In the genomic region with DNA sequence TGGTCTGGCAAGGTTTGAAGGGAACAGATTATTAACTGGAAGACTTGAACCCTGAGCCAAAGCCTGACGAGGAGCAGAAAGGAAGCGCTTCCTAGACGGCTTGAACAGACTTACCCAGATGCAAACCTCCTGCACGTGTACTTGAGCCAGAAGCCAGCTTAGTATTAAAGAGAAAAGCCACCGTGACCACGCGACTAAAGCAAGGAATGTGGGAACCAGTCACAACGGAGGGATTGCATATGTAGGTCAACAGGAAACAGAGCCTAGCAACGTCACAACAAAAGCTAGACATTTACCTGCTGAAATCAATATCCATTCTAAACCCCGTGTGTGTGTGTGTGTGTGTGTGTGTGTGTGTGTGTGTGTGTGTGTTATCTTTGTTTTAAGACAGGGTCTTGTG, we compare ENCODE assay signal across 18 mouse cellular contexts. TPM values are rescaled to one million over a fixed set of nuclear protein-coding genes. Genes with fewer than 3 reads are reported as not detected.
DNase-seq lines count a peak whose midpoint lies in the region; ATAC-seq and TF ChIP-seq lines count a peak whose summit lies in the region.
"Had no signal": no experiment of that assay in that cellular context is flagged by ENCODE, and none has a peak within 500 bp of the region (broad histone marks: within the 10 kb centered on the region; RNA-seq: fewer than 3 reads in every experiment).

No protein-coding gene starts in this region.

- WGBS in hindbrain, postnatal 0 days: 25% methylated on average over 10 of the region's 10 CpGs
- 36% methylated on average over 10 of the region's 10 CpGs for WGBS in hindbrain, embryonic 16.5 days
- 13% methylated on average over 10 of the region's 10 CpGs for WGBS in midbrain, embryonic 14.5 days
- WGBS in midbrain, embryonic 13.5 days: 29% methylated on average over 10 of the region's 10 CpGs
- WGBS in embryonic facial prominence, embryonic 11.5 days: 47% methylated on average over 10 of the region's 10 CpGs

- H3K36me3 ChIP-seq in hindbrain, postnatal 0 days (ENCODE audit: insufficient read depth, low read length): no peaks in the 10 kb centered on the region
- H3K36me3 ChIP-seq in hindbrain, embryonic 16.5 days (ENCODE audit: control insufficient read depth, insufficient read depth, low read length): no peaks in the 10 kb centered on the region
- H3K36me3 ChIP-seq in midbrain, embryonic 14.5 days (ENCODE audit: control insufficient read depth, insufficient read depth, low read length): no peaks in the 10 kb centered on the region
- no peaks in the 10 kb centered on the region for H3K36me3 ChIP-seq in midbrain, embryonic 13.5 days
- no peaks in the 10 kb centered on the region for H3K36me3 ChIP-seq in embryonic facial prominence, embryonic 11.5 days (replicated peaks; ENCODE audit: control insufficient read depth, insufficient read depth, low read depth, low read length)
- H3K36me3 ChIP-seq: forebrain, embryonic 15.5 days; heart, embryonic 12.5 days; hindbrain, embryonic 10.5 days had no signal

- DNase-seq in hindbrain, postnatal 0 days (ENCODE audit: low spot score): peak; percentile 23
- DNase-seq in midbrain, embryonic 14.5 days: peak; percentile 27
- peak; percentile 39 for DNase-seq in embryonic facial prominence, embryonic 11.5 days (ENCODE audit: low spot score)
- peak; percentile 29 for DNase-seq in mesoderm, embryonic 11.5 days (ENCODE audit: low read depth, low spot score)
- DNase-seq in gastrocnemius, postnatal 4 days (ENCODE audit: low spot score in 2 of 2): no peak
- DNase-seq: adrenal gland, adult 2 months; adrenal gland, postnatal 25 days; cerebellum, adult 18-20 months; cerebellum, adult 9-11 months; cerebellum, postnatal 36 days; gastrocnemius, postnatal 10 days; heart, adult 2 months had no signal

- no peak overlapping the region for H3K4me2 ChIP-seq in hindbrain, postnatal 0 days (ENCODE audit: low read depth, low read length)
- H3K4me2 ChIP-seq in hindbrain, embryonic 16.5 days (ENCODE audit: low read length): no peak overlapping the region
- H3K4me2 ChIP-seq in midbrain, embryonic 14.5 days (ENCODE audit: low read length): no peak overlapping the region
- no peak overlapping the region for H3K4me2 ChIP-seq in midbrain, embryonic 13.5 days (replicated peaks)
- H3K4me2 ChIP-seq in embryonic facial prominence, embryonic 11.5 days (ENCODE audit: low read depth, low read length): no peak overlapping the region
- H3K4me2 ChIP-seq: forebrain, embryonic 15.5 days; heart, embryonic 12.5 days; hindbrain, embryonic 14.5 days had no signal

- no peak for TF ChIP-seq CTCF in hindbrain, postnatal 0 days (IDR thresholded peaks at IDR 0.05; ENCODE audit: low read depth)

- ATAC-seq in hindbrain, postnatal 0 days: no peak
- no peak for ATAC-seq in hindbrain, embryonic 16.5 days
- ATAC-seq in midbrain, embryonic 14.5 days (ENCODE audit: low FRiP score, low TSS enrichment): no peak
- ATAC-seq in midbrain, embryonic 13.5 days: no peak
- ATAC-seq in embryonic facial prominence, embryonic 11.5 days (replicated peaks; ENCODE audit: insufficient number of reproducible peaks, low FRiP score, low TSS enrichment, low read depth): no peak
- ATAC-seq: forebrain, embryonic 15.5 days had no signal

- no peak overlapping the region for H3K27ac ChIP-seq in hindbrain, postnatal 0 days
- H3K27ac ChIP-seq in hindbrain, embryonic 16.5 days (ENCODE audit: low read depth, low read length): no peak overlapping the region
- H3K27ac ChIP-seq in midbrain, embryonic 14.5 days (replicated peaks; ENCODE audit: low read depth, low read length): no peak overlapping the region
- H3K27ac ChIP-seq in midbrain, embryonic 13.5 days: no peak overlapping the region
- H3K27ac ChIP-seq in embryonic facial prominence, embryonic 11.5 days (replicated peaks; ENCODE audit: low read depth, low read length): no peak overlapping the region
- H3K27ac ChIP-seq: forebrain, embryonic 15.5 days; heart, adult 2 months; hindbrain, embryonic 10.5 days; hindbrain, embryonic 14.5 days had no signal

- H3K4me3 ChIP-seq in hindbrain, postnatal 0 days (ENCODE audit: low read length): no peak overlapping the region
- no peak overlapping the region for H3K4me3 ChIP-seq in hindbrain, embryonic 16.5 days (ENCODE audit: low read length)
- no peak overlapping the region for H3K4me3 ChIP-seq in midbrain, embryonic 14.5 days (replicated peaks; ENCODE audit: low read depth, low read length)
- H3K4me3 ChIP-seq in midbrain, embryonic 13.5 days (replicated peaks): no peak overlapping the region
- H3K4me3 ChIP-seq in embryonic facial prominence, embryonic 11.5 days (ENCODE audit: low read depth, low read length): no peak overlapping the region
- H3K4me3 ChIP-seq: forebrain, embryonic 15.5 days; heart, adult 2 months; heart, embryonic 12.5 days; hindbrain, embryonic 10.5 days had no signal

- H3K9me3 ChIP-seq in hindbrain, postnatal 0 days (ENCODE audit: low read length): no peaks in the 10 kb centered on the region
- H3K9me3 ChIP-seq in hindbrain, embryonic 16.5 days (ENCODE audit: control insufficient read depth, low read length): no peaks in the 10 kb centered on the region
- H3K9me3 ChIP-seq in midbrain, embryonic 14.5 days (ENCODE audit: control insufficient read depth, low read length): no peaks in the 10 kb centered on the region
- H3K9me3 ChIP-seq in midbrain, embryonic 13.5 days: no peaks in the 10 kb centered on the region
- H3K9me3 ChIP-seq in embryonic facial prominence, embryonic 11.5 days (replicated peaks; ENCODE audit: control insufficient read depth, low read length): no peaks in the 10 kb centered on the region
- H3K9me3 ChIP-seq: forebrain, embryonic 15.5 days; heart, embryonic 12.5 days; hindbrain, embryonic 10.5 days had no signal

- no peak overlapping the region for H3K9ac ChIP-seq in hindbrain, postnatal 0 days (replicated peaks; ENCODE audit: low read length)
- no peak overlapping the region for H3K9ac ChIP-seq in hindbrain, embryonic 16.5 days (ENCODE audit: low read depth, low read length)
- no peak overlapping the region for H3K9ac ChIP-seq in midbrain, embryonic 14.5 days (replicated peaks; ENCODE audit: low read length)
- H3K9ac ChIP-seq in midbrain, embryonic 13.5 days (replicated peaks): no peak overlapping the region
- no peak overlapping the region for H3K9ac ChIP-seq in embryonic facial prominence, embryonic 11.5 days (replicated peaks; ENCODE audit: low read length)
- H3K9ac ChIP-seq: forebrain, embryonic 15.5 days; heart, embryonic 12.5 days; hindbrain, embryonic 14.5 days had no signal

- H3K4me1 ChIP-seq in hindbrain, postnatal 0 days (ENCODE audit: insufficient read depth, low read length): no peaks in the 10 kb centered on the region
- H3K4me1 ChIP-seq in hindbrain, embryonic 16.5 days (ENCODE audit: control insufficient read depth, insufficient read depth, low read depth, low read length): no peaks in the 10 kb centered on the region
- no peaks in the 10 kb centered on the region for H3K4me1 ChIP-seq in midbrain, embryonic 14.5 days (ENCODE audit: control insufficient read depth, insufficient read depth, low read length)
- H3K4me1 ChIP-seq in midbrain, embryonic 13.5 days (replicated peaks): 0 out of 2 replicates have a peak, but pooled peaks cover 3% of the 10 kb centered on the region
- no peaks in the 10 kb centered on the region for H3K4me1 ChIP-seq in embryonic facial prominence, embryonic 11.5 days (ENCODE audit: control insufficient read depth, insufficient read depth, low read length)
- H3K4me1 ChIP-seq: forebrain, embryonic 15.5 days had no signal

- no peaks in the 10 kb centered on the region for H3K27me3 ChIP-seq in hindbrain, postnatal 0 days (ENCODE audit: insufficient read depth, low read length)
- H3K27me3 ChIP-seq in hindbrain, embryonic 16.5 days (replicated peaks; ENCODE audit: control insufficient read depth, insufficient read depth, low read length): no peaks in the 10 kb centered on the region
- H3K27me3 ChIP-seq in midbrain, embryonic 14.5 days (ENCODE audit: control insufficient read depth, insufficient read depth, low read length): no peaks in the 10 kb centered on the region
- H3K27me3 ChIP-seq in midbrain, embryonic 13.5 days: 0 out of 2 replicates have a peak, but pooled peaks cover 3% of the 10 kb centered on the region
- no peaks in the 10 kb centered on the region for H3K27me3 ChIP-seq in embryonic facial prominence, embryonic 11.5 days (ENCODE audit: control insufficient read depth, insufficient read depth, low read length)
- H3K27me3 ChIP-seq: forebrain, embryonic 15.5 days had no signal

RNA-seq across cellular contexts. Expression of gene Hmcn2, which starts 13.0 kb away (rescaled TPM):
- 0.68 TPM in 2 replicates for total RNA-seq in hindbrain, postnatal 0 days (2014; rRNA removed)
- 0.16 and 0.54 TPM in 2 replicates for polyA plus RNA-seq in hindbrain, postnatal 0 days (2015; fragmentation: Nextera tagmentation; extraction: Ambion mirVana)
- 0.30 TPM in 2 replicates for polyA plus RNA-seq in hindbrain, embryonic 16.5 days (2015; fragmentation: Nextera tagmentation; extraction: Ambion mirVana)
- polyA plus RNA-seq in midbrain, embryonic 14.5 days (2014; fragmentation: Nextera tagmentation; extraction: Ambion mirVana): 0.08 and 0.22 TPM in 2 replicates
- polyA plus RNA-seq in midbrain, embryonic 13.5 days (2015; fragmentation: Nextera tagmentation; extraction: Ambion mirVana): 0.05 and 0.15 TPM in 2 replicates
- 0.10 TPM in 1 of 2 replicates, not detected in the other for polyA plus RNA-seq in embryonic facial prominence, embryonic 11.5 days (2014; fragmentation: Nextera tagmentation; extraction: Ambion mirVana)
- 10 to 100 TPM; 45.3 to 47.6 TPM for total RNA-seq in gastrocnemius, postnatal 4 days (2021)
- polyA plus RNA-seq: hindbrain, embryonic 10.5 days had no signal

Comparison
In these comparisons a context has a peak if more than half of its experiments do, and no peak if none do; other contexts are left out.
1. DNase-seq: peak in hindbrain, postnatal 0 days (single experiment), midbrain, embryonic 14.5 days (single experiment), embryonic facial prominence, embryonic 11.5 days (single experiment) and mesoderm, embryonic 11.5 days (single experiment); none in gastrocnemius, postnatal 4 days (0 of 2).